In the genomic region with DNA sequence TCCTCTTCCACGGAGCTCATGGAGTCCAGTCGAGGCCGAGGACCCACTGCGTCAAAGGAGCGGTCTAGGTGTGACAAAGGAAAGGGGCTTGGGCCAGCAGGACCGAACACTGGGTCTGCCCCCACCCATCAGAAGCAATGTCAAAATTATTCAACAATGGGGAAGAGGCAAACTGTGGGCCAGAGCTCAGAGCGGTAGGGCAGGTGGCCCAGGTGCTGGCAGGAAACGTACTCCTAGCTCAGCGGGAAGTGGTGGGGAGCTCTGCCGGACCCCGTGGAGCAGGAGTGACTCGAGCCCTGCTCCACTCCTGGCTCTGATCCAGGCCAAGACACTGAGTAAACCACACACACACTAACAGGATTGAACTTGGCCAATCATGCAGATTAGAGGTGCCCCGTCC, we compare ENCODE assay signal across 17 mouse cellular contexts. TPM values are rescaled to one million over a fixed set of nuclear protein-coding genes. Genes with fewer than 3 reads are reported as not detected.
A peak's percentile ranks its signal among the peaks of the same experiment; 100 is the strongest.
DNase-seq lines count a peak whose midpoint lies in the region; ATAC-seq and TF ChIP-seq lines count a peak whose summit lies in the region.
"Had no signal": no experiment of that assay in that cellular context is flagged by ENCODE, and none has a peak within 500 bp of the region (broad histone marks: within the 10 kb centered on the region; RNA-seq: fewer than 3 reads in every experiment).

No protein-coding gene starts in this region.

- intact Hi-C loops in left cerebral cortex, postnatal 36 days (cut with DNase I) = no loop called here

- peak; percentile 58 for DNase-seq in CD4-positive helper T cell, adult 2 months (ENCODE audit: low read depth, low spot score)
- DNase-seq in cerebellum, adult 9-11 months = peak; percentile 77
- DNase-seq in splenic B cell, adult 2 months (ENCODE audit: low read depth, low spot score) = peak; percentile 38
- DNase-seq in left cerebral cortex, postnatal 36 days (ENCODE audit: low spot score in 2 of 2) = no peak
- no peak for DNase-seq in layer of hippocampus, adult 2 months (ENCODE audit: low spot score in 2 of 2)
- DNase-seq in embryo, embryonic 10 days (ENCODE audit: low spot score) = no peak
- DNase-seq: adrenal gland, adult 2 months; kidney, postnatal 14 days; layer of hippocampus, postnatal 36 days had no signal

- peaks cover 17% of the 10 kb centered on the region for H3K36me3 ChIP-seq in splenic B cell, adult 2 months (ENCODE audit: control insufficient read depth, insufficient read depth, low read length, poor library complexity, severe bottlenecking)

- no peak overlapping the region for H3K4me3 ChIP-seq in layer of hippocampus, adult 2 months
- H3K4me3 ChIP-seq: embryonic facial prominence, embryonic 13.5 days; forebrain, embryonic 12.5 days; heart, embryonic 12.5 days; hindbrain, embryonic 10.5 days; midbrain, embryonic 13.5 days; stomach, embryonic 15.5 days had no signal

- H3K27me3 ChIP-seq in splenic B cell, adult 2 months (ENCODE audit: control insufficient read depth, insufficient read depth, low read length, poor library complexity, severe bottlenecking) = no peaks in the 10 kb centered on the region
- H3K27me3 ChIP-seq: embryonic facial prominence, embryonic 13.5 days; forebrain, embryonic 12.5 days; heart, embryonic 12.5 days; midbrain, embryonic 13.5 days; stomach, embryonic 15.5 days had no signal

- no peak for TF ChIP-seq CTCF in layer of hippocampus, adult 2 months (conservative IDR thresholded peaks at IDR 0.05)

- no peak overlapping the region for H3K27ac ChIP-seq in layer of hippocampus, adult 2 months
- H3K27ac ChIP-seq: embryonic facial prominence, embryonic 13.5 days; forebrain, embryonic 12.5 days; hindbrain, embryonic 10.5 days; midbrain, embryonic 13.5 days; stomach, embryonic 15.5 days had no signal

- peak; percentile 21 for ATAC-seq in CD4-positive, CD25-positive, alpha-beta regulatory T cell, adult 4 months
- ATAC-seq: liver, postnatal 0 days; midbrain, embryonic 13.5 days had no signal

RNA-seq across cellular contexts. Expression of a gene that starts 9.3 kb away (rescaled TPM):
- polyA plus RNA-seq in CD4-positive, CD25-positive, alpha-beta regulatory T cell, adult 4 months (2017; shearing (Covaris generic)) = 10 to 100 TPM; 40.5 to 47.2 TPM
- total RNA-seq in left cerebral cortex, postnatal 36 days (2021) = 10 to 100 TPM; 82.3 to 88.8 TPM
- total RNA-seq in layer of hippocampus, adult 2 months (2021) = 10 to 100 TPM; 78.3 to 80.8 TPM

RNA-seq across cellular contexts. Expression of a gene that starts 9.9 kb away (rescaled TPM):
- polyA plus RNA-seq in CD4-positive, CD25-positive, alpha-beta regulatory T cell, adult 4 months (2017; shearing (Covaris generic)) = 1 to 10 TPM; 1.1 to 1.6 TPM
- total RNA-seq in left cerebral cortex, postnatal 36 days (2021) = 10 to 100 TPM in 1 of 2 experiments, 1 to 10 TPM in 1; 9.9 to 10.1 TPM
- 10 to 100 TPM in 1 of 2 experiments, 1 to 10 TPM in 1; 7.0 to 13.2 TPM for total RNA-seq in layer of hippocampus, adult 2 months (2021)

RNA-seq across cellular contexts. Expression of a gene that starts 39.0 kb away (rescaled TPM):
- 10 to 100 TPM; 32.7 to 34.0 TPM for polyA plus RNA-seq in CD4-positive, CD25-positive, alpha-beta regulatory T cell, adult 4 months (2017; shearing (Covaris generic))
- 10 to 100 TPM; 69.9 to 79.9 TPM for total RNA-seq in left cerebral cortex, postnatal 36 days (2021)
- total RNA-seq in layer of hippocampus, adult 2 months (2021) = 10 to 100 TPM; 75.2 to 81.3 TPM

RNA-seq across cellular contexts. Expression of a gene that starts 39.4 kb away (rescaled TPM):
- polyA plus RNA-seq in CD4-positive, CD25-positive, alpha-beta regulatory T cell, adult 4 months (2017; shearing (Covaris generic)) = 10 to 100 TPM; 18.3 to 38.1 TPM
- total RNA-seq in left cerebral cortex, postnatal 36 days (2021) = 10 to 100 TPM; 19.1 to 28.9 TPM
- total RNA-seq in layer of hippocampus, adult 2 months (2021) = 10 to 100 TPM; 25.0 to 28.0 TPM

Comparison
In these comparisons a context has a peak if more than half of its experiments do, and no peak if none do; other contexts are left out.
1. DNase-seq: peak in CD4-positive helper T cell, adult 2 months (single experiment), cerebellum, adult 9-11 months (single experiment) and splenic B cell, adult 2 months (single experiment); none in left cerebral cortex, postnatal 36 days (0 of 2), layer of hippocampus, adult 2 months (0 of 2) and embryo, embryonic 10 days (single experiment).